Mouse (Mus musculus) liver, adult (tissue): ENCODE results near the gene Atp5h.

Source experiments
- GATA4 ChIP-seq: IDR thresholded peaks from 2 replicates; pipeline ENCODE4 v1.6.1; 2014; ENCODE audit warnings: mild to moderate bottlenecking, low read length; ENCODE audit not compliant: insufficient replicate concordance

The Atp5h gene

DNA sequence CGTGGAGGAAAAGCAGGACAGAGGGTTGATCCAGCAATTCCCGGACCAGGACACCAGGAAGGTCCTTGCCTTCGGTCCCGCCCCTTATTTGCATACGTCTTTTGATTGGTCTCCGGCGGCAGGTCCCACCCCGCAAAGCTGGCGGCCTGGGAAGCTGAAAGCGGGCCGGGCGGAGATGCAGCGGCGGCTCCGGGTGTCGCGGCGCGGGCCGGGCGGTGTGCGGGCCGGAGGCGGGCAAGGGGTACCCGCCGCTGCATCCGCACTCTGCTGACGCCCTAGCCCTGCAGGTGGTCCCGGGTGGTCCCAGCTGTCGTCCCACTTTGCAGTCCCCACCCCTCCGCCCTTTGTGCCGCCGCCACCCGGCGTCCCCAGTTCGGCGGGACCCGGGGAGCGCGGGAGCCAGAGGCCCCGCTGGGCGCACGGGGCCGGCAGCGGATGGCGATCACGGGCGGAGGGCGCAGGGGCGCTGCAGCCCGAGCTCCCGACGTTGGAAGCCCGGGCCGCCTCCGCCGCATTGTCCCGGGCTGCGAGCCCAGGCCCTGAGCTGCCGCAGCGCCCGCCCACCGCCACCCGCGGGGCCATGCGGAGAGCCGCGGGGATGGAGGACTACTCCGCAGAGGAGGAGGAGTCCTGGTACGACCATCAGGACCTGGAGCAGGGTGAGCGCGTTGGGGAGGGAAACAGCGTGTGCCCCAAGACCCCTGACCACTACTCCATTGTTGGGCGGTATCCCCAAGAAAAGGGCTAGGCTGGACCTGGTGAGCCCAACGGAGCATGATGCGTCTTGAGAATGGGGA, 37.8 kb downstream of the Atp5h start, which contains the start of gene Cdr2l:
Gene Cdr2l (plus strand): TSS at position 174 of the 797 bp plus-strand sequence.
- TF ChIP-seq GATA4: no peak; the same call in 1 of the 2 replicates

DNA sequence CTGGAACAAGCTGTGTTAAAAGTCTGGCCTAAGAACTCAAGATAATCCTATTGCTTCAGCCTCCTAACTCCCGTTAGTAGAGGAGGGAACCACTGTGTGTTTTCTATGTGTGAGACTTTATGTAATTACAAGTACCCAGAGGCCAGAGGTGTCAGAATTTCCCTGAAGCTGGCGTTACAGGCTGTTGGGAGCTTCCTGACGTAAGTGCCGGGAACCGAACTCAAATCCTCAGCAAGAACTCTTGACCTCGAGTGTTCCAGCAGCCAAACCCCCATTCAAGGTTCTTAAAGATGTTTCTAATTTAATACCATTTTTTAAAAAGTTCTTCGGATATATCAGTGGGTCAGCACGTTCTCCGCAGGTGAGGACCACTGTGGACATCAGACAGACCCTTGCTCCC, 38.5 kb downstream of the Atp5h start:
- TF ChIP-seq GATA4: no peak

DNA sequence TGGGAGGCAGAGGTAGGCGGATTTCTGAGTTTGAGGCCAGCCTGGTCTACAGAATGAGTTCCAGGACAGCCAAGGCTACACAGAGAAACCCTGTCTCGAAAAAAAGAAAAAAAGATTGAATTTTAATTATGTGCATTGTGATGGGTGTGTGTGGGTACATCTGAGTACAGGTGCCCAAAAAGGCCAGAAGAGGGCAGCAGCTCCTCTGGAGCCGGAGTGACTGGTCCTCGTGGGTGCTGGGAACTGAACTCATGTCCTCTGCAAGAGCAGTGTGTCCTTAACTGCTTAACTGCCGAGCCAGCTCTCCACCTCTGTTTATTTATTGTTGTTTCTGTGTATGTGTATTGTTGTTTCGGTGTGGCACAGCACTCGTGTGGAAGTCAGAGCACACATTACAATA, 41.9 kb downstream of the Atp5h start:
- TF ChIP-seq GATA4: no peak

DNA sequence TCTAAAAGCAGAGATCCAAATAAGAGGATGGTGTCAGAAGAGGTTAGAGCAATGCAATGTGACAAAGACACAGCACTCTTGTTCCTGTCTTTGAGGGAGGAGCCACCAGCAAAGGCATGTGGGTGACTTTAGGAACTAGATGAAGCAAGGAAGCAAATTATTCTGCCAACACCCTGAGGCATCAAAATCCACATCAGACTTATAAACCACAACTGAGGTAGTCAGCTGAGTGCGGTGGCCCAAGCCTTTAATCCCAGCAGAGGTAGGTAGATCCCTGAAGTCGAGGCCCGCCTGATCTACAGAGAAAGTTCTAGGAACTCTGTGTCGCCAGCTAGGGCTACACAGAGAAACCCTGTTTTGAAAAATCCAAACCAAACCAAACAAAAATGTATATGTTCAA, 42.5 kb downstream of the Atp5h start:
- TF ChIP-seq GATA4: no peak

DNA sequence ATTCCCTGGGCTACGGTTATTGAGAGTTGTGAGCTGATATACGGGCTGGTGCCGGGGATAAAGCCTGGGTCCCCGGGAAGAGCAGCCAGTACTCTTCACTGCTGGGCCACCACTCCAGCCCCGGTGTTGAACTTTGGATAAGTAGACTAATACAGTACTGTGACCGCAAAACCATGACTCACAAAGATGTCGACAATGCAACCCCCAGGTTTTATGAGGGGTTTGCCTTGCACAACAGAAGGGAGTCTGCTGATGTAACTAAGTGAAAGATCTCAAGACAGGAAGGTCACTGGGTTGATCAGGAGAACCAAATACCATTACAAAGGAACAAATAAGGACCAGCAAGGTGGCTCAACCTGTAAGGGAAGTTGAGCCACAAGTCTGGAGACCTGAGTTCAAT, 43.0 kb downstream of the Atp5h start:
- TF ChIP-seq GATA4: no peak

DNA sequence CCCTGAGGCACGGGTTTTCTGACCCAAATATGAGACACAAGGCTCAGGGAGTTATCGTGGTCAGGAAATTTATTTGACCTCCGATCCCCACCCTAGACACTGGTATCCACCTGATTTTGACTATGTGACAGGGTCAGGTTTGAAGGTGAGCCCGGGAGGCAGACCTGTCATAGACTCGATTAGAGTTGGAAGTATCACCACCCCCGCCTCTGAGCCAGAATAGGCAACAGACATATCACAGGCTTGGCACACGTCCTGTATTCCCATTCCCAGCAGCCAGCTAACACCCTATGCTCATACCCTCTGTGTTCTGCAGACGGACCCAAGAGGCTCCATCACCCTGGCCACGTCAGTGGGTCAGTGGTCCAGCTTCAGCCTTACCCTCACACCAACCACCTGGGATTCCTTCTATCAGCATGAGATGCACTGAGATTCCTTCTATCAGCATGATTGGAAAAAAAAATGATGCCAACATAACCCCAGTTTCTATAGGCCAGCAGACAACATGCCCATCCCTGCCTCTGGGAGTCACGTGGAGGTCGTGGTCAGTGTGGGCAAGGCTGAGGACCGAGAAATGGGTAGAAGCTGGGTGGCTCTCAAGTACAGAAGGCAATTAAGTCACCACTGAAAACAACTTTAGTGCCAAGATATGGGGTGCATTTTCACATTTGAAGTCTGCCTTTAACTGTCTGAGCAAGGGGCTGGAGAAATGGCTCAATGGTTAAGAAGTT, 44.9 kb downstream of the Atp5h start:
- no peak for TF ChIP-seq GATA4

DNA sequence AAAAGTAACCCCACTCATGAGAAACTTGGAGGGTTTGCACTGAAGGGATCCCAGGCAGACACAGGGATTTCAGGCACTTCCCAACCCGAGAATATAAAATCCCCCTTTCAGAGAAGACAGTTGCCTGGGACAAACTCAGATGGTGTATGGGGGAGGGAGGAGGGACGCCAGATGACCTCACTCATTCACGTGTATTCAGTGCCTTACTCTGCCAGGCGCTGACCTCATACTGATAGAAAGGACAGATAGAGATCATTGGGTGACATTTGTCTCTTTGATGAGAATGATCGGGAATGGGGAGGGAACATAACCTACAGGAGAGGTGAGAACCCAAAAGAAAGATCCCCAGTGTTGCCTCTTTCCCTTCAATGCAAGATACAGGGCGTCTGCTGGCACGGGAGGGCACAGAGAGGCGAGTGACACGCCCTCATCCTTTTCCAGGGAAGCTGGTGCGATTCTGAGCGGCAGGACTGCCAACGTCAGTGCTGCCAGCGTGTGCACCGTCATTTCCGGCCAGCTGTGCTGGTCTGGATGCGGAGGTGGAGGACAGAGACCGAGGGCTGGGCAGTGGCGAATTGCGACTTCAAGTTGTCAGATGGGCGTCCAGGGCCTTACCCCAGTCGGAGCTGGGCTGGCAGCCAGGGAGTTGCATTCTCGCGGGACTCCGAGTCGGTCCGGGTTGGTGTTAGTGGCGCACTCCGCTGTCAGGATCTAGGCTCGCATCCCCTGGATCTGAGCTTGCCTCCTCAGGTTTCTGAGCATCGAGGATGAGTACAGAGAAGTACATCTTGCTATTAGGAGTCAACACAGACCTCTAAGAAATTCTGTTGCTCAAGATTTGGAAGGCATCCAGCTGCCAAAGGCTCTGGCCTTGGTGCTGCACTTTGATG, 45.7 kb downstream of the Atp5h start:
- TF ChIP-seq GATA4: no peak

DNA sequence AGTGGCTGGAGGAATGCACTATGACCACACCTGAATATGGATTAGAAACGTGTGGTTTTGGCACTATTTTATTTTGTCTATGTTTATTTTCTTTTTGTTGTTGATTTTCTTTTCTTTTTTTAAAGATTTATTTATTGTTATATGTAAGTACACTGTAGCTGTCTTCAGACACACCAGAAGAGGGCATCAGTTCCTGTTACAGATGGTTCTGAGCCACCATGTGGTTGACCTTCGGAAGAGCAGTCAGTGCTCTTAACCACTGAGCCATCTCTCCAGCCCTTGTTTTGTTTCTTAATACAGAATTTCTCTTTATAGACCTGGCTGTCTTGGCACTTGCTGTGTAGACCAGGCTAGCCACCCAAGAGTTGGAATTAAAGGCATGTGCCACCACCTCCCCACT, 47.0 kb downstream of the Atp5h start:
- TF ChIP-seq GATA4: no peak

DNA sequence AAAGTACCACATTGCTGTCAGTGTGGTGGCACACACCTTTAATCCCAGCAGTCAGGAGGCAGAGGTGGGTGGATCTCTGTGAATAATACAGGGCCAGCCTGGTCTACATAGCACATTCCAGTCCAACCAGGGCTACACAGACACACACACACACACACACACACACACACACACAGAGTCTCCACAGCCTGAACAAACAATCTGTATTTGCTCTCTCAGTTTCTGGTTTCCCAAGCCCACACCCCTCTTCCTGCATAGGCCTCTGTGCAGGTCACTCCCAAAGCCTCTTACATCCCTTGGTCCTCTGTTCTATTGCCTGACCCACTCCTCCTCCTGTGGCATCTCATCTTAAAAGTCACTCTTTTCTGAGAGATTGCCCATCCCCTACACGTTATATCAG, 47.7 kb downstream of the Atp5h start:
- TF ChIP-seq GATA4: no peak

DNA sequence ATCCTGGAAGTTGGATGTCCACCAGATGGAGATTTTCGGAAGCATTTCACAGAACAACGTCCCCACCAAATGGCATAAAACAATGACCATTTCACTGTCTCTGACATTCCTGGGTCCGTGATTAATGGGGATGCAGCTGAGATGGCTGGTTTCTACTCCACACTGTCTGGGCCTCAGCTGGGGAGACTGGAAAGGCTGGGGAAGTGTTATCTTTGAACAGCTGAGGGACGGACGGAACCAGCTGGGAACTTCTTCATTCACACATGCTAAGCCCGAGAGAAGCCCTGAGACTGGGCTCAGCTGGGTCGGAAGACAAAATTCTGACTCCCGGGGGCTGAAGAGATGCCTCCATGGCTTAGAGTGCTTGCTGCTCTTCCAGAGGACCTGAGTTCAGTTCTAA, 48.4 kb downstream of the Atp5h start:
- TF ChIP-seq GATA4: no peak

DNA sequence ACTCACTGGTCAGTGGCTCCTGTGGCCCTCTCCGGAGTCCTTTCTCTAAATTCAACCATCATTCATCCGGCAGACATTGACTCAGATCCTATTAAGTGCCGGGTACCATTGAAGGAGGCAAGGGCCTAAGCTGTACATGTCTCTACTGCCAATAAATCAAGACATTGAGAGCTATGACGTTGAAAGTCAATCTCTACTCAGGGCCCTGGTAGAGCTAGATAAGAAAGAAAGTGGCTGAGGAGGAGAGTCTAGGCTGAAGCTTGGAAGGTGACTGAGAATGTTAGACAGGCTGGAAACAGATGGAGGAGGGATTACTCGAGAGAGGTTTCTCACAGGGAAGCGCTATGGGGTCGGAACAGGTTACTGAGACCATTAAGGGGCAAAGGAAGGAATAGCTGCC, 49.4 kb downstream of the Atp5h start:
- TF ChIP-seq GATA4: no peak

DNA sequence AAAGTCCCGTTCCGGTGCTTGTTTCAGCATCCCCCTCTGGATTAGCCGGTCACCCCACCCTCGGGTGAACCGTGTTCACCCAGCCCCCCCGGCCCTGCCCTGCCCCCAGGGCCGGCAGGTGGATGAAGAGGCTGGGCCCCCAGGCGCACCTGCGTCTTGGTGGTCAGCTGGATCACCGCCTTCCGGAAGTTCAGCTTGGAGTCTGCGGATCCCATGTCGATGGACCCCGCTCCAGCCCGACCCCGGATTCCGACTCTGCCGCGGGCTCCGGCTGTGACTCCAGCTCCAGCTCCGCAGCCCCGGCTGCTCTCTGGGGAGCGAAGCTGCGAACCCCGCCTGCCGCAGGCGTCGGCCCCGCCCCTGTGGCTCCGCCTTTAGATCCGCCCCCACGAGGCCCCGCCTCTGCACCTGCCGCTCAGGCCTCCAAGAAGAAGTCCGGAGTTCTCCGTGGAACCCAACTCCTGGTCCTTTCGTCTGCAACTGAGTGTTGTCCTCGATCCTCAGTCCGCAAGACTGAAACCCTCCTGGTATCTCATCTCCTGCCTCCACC, 52.3 kb downstream of the Atp5h start, which contains the start of gene Hid1:
Gene Hid1 (minus strand): TSS at position 362 of the 550 bp plus-strand sequence.
- no peak for TF ChIP-seq GATA4

DNA sequence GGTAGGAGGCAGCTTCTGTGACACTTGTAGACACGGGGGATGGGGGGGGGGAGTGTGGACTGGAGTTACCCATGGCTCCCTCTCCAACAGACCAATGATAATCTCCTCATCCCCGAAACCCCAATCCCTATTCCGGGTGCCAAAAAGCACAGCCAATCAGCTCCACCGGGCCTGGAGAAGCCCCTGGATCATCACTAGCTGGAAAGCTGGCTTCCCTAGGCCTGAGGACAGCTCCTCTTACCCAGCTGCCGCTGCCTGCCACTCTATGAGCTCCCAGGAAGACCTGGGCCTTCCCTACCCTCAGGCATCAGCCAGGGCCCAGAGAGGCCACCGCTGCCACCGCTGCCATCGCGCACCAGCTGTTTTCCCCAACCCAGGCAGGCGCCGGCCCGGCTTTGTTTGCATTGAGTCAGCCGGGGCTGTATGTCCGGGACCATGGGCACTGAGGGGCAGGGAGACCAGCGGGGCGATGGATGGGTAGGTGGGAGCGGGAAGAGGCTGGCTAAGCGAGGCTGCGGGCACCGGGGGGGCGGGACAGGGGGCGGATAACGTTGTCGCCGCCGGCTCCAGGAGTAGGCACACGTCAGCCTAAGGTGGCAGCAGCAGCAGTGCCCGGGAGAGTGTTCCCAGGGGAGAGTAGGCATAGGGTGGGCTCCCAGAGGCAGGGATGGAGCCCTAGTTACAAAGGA, 52.9 kb downstream of the Atp5h start:
- no peak for TF ChIP-seq GATA4

DNA sequence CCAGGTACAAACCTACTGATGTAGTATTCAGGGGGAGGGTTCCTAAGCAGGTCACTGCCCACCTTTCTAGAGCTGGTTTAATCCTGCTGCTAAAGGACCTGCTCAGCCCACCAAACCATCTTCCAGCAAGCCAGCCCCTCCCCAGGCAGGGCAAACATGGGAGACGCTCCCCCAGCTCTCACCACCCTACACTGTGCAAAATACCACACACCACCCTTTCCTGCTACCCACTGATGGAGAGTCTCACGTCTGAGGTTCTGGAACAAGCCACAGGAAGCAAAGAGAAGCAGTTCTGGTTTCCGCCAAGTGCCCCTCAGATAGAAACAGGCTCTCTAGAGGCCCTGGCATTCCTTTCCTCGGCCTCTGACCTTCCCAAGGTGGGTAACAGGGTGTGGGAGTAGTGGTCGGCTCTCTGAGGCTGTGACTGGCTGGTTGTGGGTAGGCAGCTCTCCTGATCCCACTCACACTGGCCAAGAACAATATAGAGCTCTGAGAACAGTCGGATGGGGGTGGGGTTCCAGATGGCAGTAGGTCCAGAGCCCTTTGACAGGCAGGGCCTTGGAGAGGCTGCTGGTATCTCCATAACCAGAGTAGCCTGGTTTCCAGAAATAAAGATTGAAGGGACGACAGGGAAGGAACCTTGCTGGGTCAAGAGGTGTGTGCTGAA, 53.6 kb downstream of the Atp5h start:
- TF ChIP-seq GATA4: no peak
